Mouse (Mus musculus) forebrain, embryonic 14.5 days (tissue): ENCODE data around the gene Gclm. TPM values are rescaled to one million over a fixed set of nuclear protein-coding genes. Genes with fewer than 3 reads are reported as not detected.
A peak's percentile ranks its signal among the peaks of the same experiment; 100 is the strongest.
"Not testable (repeated sequence)": the region's sequence is repeated elsewhere in the genome, so short reads cannot be mapped to it uniquely, and the experiment has no call there.

Experiments used
- ATAC-seq: fragments of 200-750 bp; cut with Nextera tagmentation; 2 replicates; pipeline ENCODE4 v1.8.0; 2017; ENCODE audit warnings: mild to moderate bottlenecking, moderate library complexity
- DNase-seq: peaks from one replicate; pipeline ENCODE4 v3.0.0-alpha.2; 2015; ENCODE audit warnings: low spot score
- H3K27ac ChIP-seq: fragments of 300-500 bp; sonication (generic); 2 replicates; pipeline ENCODE4 v1.5.1; 2014; ENCODE audit warnings: low read depth, mild to moderate bottlenecking, control low read depth, low read length, moderate library complexity
- H3K27me3 ChIP-seq: fragments of 300-500 bp; sonication (generic); replicated peaks from 2 replicates; pipeline ENCODE4 v1.6.1; 2014; ENCODE audit warnings: low read length, control low read depth, mixed read lengths; ENCODE audit not compliant: control insufficient read depth, insufficient read depth
- H3K36me3 ChIP-seq: fragments of 300-500 bp; sonication (generic); 2 replicates; pipeline ENCODE4 v1.6.1; 2014; ENCODE audit warnings: low read length, control low read depth; ENCODE audit not compliant: control insufficient read depth, insufficient read depth
- H3K4me1 ChIP-seq: fragments of 300-500 bp; sonication (generic); 2 replicates; pipeline ENCODE4 v1.6.1; 2014; ENCODE audit warnings: antibody characterized with exemption, low read length, control low read depth; ENCODE audit not compliant: control insufficient read depth, insufficient read depth
- H3K4me2 ChIP-seq: fragments of 300-500 bp; sonication (generic); 2 replicates; pipeline ENCODE4 v1.6.1; 2014; ENCODE audit warnings: mild to moderate bottlenecking, control low read depth, low read length
- H3K4me3 ChIP-seq: fragments of 300-500 bp; sonication (generic); 2 replicates; pipeline ENCODE4 v1.5.1; 2014; ENCODE audit warnings: low read depth, low read length, control low read depth
- H3K9ac ChIP-seq: fragments of 300-500 bp; sonication (generic); 2 replicates; pipeline ENCODE4 v1.6.1; 2014; ENCODE audit warnings: mild to moderate bottlenecking, low read length, control low read depth, moderate library complexity
- H3K9me3 ChIP-seq: fragments of 300-500 bp; sonication (generic); replicated peaks from 2 replicates; pipeline ENCODE4 v1.6.1; 2016; ENCODE audit warnings: low read length, control low read depth, mixed read lengths; ENCODE audit not compliant: control insufficient read depth
- WGBS: fragments of 180-500 bp; shearing (Covaris S2); extraction: QIAGEN DNeasy Blood & Tissue Kit; methylation state at CpG from one replicate; pipeline ENCODE4 v1.1.7; 2014; 5-methylcytosine and 5-hydroxymethylcytosine counted together
- polyA plus RNA-seq: library from polyadenylated mRNA; unstranded; fragments of >200 nt; fragmentation: Nextera tagmentation; extraction: Ambion mirVana; gene quantifications from 2 replicates; pipeline ENCODE4 v1.2.1, GENCODE M21; 2014

Gclm gene
- polyA plus RNA-seq, 1 experiment from 2014 or later = 34.7 TPM

GRCm38 (mm10) chr3:122211446-122212125 lies 33.8 kb upstream of the Gclm start:
- Histone ChIP-seq H3K36me3 (no peaks in the 10 kb centered on the region), H3K27me3 (no peaks in the 10 kb centered on the region), H3K9ac (no peak overlapping the region), H3K4me2 (no peak overlapping the region), H3K4me1 (no peaks in the 10 kb centered on the region), H3K9me3 (no peaks in the 10 kb centered on the region), H3K4me3 (no peak overlapping the region), H3K27ac (no peak overlapping the region)
- DNase-seq = no peak
- WGBS = 82% methylated on average over 13 of the region's 13 CpGs
- ATAC-seq = no peak

GRCm38 (mm10) chr3:122221240-122222036 lies 23.9 kb upstream of the Gclm start:
- H3K27me3 ChIP-seq = no peaks in the 10 kb centered on the region
- DNase-seq (no peak), ATAC-seq (no peak)
- H3K27ac ChIP-seq = no peak overlapping the region
- no peak overlapping the region for H3K4me2 ChIP-seq
- no peaks in the 10 kb centered on the region for H3K9me3 ChIP-seq
- H3K36me3 ChIP-seq = no peaks in the 10 kb centered on the region
- no peak overlapping the region for H3K4me3 ChIP-seq
- H3K9ac ChIP-seq = no peak overlapping the region
- no peaks in the 10 kb centered on the region for H3K4me1 ChIP-seq
- WGBS = 89% methylated on average over 3 of the region's 3 CpGs

- H3K4me1 ChIP-seq, H3K4me3 ChIP-seq, ATAC-seq, H3K36me3 ChIP-seq, H3K27ac ChIP-seq, H3K4me2 ChIP-seq, H3K9me3 ChIP-seq, DNase-seq, H3K27me3 ChIP-seq, H3K9ac ChIP-seq: not testable (repeated sequence)
- 82% methylated on average over 6 of the region's 6 CpGs for WGBS
Observed at GRCm38 (mm10) chr3:122226972-122227371, 18.4 kb upstream of the Gclm start.

- DNase-seq (no peak), ATAC-seq (no peak)
- Histone ChIP-seq H3K4me1 (no peaks in the 10 kb centered on the region), H3K27me3 (no peaks in the 10 kb centered on the region), H3K27ac (no peak overlapping the region), H3K4me3 (no peak overlapping the region), H3K9ac (no peak overlapping the region), H3K4me2 (no peak overlapping the region), H3K36me3 (no peaks in the 10 kb centered on the region), H3K9me3 (no peaks in the 10 kb centered on the region)
- WGBS = 64% methylated on average over 1 of the region's 1 CpGs
Observed at GRCm38 (mm10) chr3:122235772-122236171, 9.6 kb upstream of the Gclm start.

- WGBS = 60% methylated on average over 6 of the region's 6 CpGs
- Histone ChIP-seq H3K36me3 (no peaks in the 10 kb centered on the region), H3K4me1 (peaks cover 14% of the 10 kb centered on the region), H3K9ac (no peak overlapping the region), H3K4me3 (no peak overlapping the region), H3K4me2 (no peak overlapping the region), H3K27ac (no peak overlapping the region), H3K27me3 (no peaks in the 10 kb centered on the region), H3K9me3 (no peaks in the 10 kb centered on the region)
- no peak for DNase-seq
- no peak for ATAC-seq
Observed at GRCm38 (mm10) chr3:122242876-122243275, 2.5 kb upstream of the Gclm start.

GRCm38 (mm10) chr3:122243416-122244167 lies 1.8 kb upstream of the Gclm start:
- Histone ChIP-seq H3K9ac (no peak overlapping the region), H3K4me2 (no peak overlapping the region), H3K27ac (no peak overlapping the region), H3K4me3 (no peak overlapping the region), H3K27me3 (no peaks in the 10 kb centered on the region), H3K4me1 (peaks cover 14% of the 10 kb centered on the region), H3K36me3 (no peaks in the 10 kb centered on the region), H3K9me3 (no peaks in the 10 kb centered on the region)
- ATAC-seq (no peak), DNase-seq (peak; percentile 8)
- 38% methylated on average over 14 of the region's 14 CpGs for WGBS

- 40% methylated on average over 6 of the region's 6 CpGs for WGBS
- H3K4me3 ChIP-seq = peak overlapping the region; percentile 92
- no peaks in the 10 kb centered on the region for H3K36me3 ChIP-seq
- H3K4me2 ChIP-seq = peak overlapping the region; percentile 58
- ATAC-seq = peak; percentile 0; the same call in 1 of the 2 replicates
- peak overlapping the region; percentile 57 for H3K9ac ChIP-seq
- peak overlapping the region; percentile 92; the same call in 1 of the 2 replicates for H3K27ac ChIP-seq
- H3K27me3 ChIP-seq = no peaks in the 10 kb centered on the region
- no peak for DNase-seq
- peaks cover 14% of the 10 kb centered on the region for H3K4me1 ChIP-seq
- no peaks in the 10 kb centered on the region for H3K9me3 ChIP-seq
Observed at GRCm38 (mm10) chr3:122244759-122245158, 598 bp upstream of the Gclm start.

- WGBS = under 1% methylated on average over 49 of the region's 50 CpGs
- Histone ChIP-seq H3K27me3 (no peaks in the 10 kb centered on the region), H3K27ac (peak overlapping the region; percentile 92), H3K4me3 (peak overlapping the region; percentile 92), H3K36me3 (no peaks in the 10 kb centered on the region), H3K4me1 (peaks cover 14% of the 10 kb centered on the region), H3K9me3 (no peaks in the 10 kb centered on the region), H3K4me2 (peak overlapping the region; percentile 58), H3K9ac (peak overlapping the region; percentile 89)
- ATAC-seq (peak; percentile 64), DNase-seq (peak; percentile 62)
Observed at GRCm38 (mm10) chr3:122245878-122246332, 548 bp downstream of the Gclm start.
